ENCODE assay signal across 20 mouse cellular contexts in the genomic region with DNA sequence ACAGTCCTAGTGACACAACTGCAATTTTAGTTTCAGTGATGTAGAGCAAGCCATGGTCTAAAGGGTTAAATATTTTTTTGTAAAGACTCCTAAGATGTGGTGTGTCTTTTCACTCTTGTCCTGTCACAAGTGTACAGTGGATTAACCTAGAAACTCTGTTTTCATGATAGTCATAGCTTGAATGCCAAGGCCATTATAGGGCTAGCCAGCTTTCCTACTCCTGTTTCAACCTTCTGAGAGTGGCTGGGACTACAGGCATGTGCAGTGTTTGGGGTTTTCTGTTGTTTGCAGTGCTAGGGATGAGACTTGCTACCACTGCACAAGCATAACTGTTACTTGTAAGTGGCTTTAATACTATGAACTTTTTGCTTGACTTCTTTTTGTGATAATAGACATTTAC. TPM values are rescaled to one million over a fixed set of nuclear protein-coding genes. Genes with fewer than 3 reads are reported as not detected.
DNase-seq lines count a peak whose midpoint lies in the region; ATAC-seq lines count a peak whose summit lies in the region.
"Had no signal": no experiment of that assay in that cellular context is flagged by ENCODE, and none has a peak within 500 bp of the region (broad histone marks: within the 10 kb centered on the region; RNA-seq: fewer than 3 reads in every experiment).

No protein-coding gene starts in this region.

- H3K36me3 ChIP-seq in hindbrain, embryonic 12.5 days: peaks cover 16% of the 10 kb centered on the region; the same call in 1 of the 2 replicates

- no peak overlapping the region for H3K9ac ChIP-seq in hindbrain, embryonic 12.5 days
- H3K9ac ChIP-seq: embryonic facial prominence, embryonic 12.5 days; forebrain, embryonic 13.5 days; forebrain, embryonic 15.5 days; forebrain, postnatal 0 days had no signal

- DNase-seq in adrenal gland, adult 2 months: peak; percentile 58
- no peak for DNase-seq in adrenal gland, adult 18-20 months (ENCODE audit: low spot score in 2 of 2)
- DNase-seq in heart, adult 11 months: peak; percentile 4
- no peak for DNase-seq in heart, adult 8-10 months (ENCODE audit: low spot score)
- peak; percentile 46 for DNase-seq in adrenal gland, postnatal 14 days
- no peak for DNase-seq in urinary bladder, adult 18-20 months (ENCODE audit: low spot score in 2 of 2)
- DNase-seq: cerebellum, adult 11-12 months; cerebellum, adult 2 months; cerebellum, adult 9-10 months; cerebellum, postnatal 10 days; cerebellum, postnatal 25 days; forebrain, postnatal 0 days had no signal

- no peaks in the 10 kb centered on the region for H3K9me3 ChIP-seq in hindbrain, embryonic 12.5 days (replicated peaks)
- H3K9me3 ChIP-seq: embryonic facial prominence, embryonic 10.5 days; embryonic facial prominence, embryonic 12.5 days; forebrain, embryonic 13.5 days; forebrain, embryonic 15.5 days had no signal

- no peak overlapping the region for H3K4me2 ChIP-seq in hindbrain, embryonic 12.5 days (replicated peaks)
- H3K4me2 ChIP-seq: embryonic facial prominence, embryonic 12.5 days; forebrain, embryonic 13.5 days; forebrain, embryonic 15.5 days had no signal

- ATAC-seq in hindbrain, embryonic 12.5 days (ENCODE audit: low FRiP score): no peak
- ATAC-seq: forebrain, embryonic 13.5 days; forebrain, embryonic 15.5 days; forebrain, postnatal 0 days had no signal

- H3K4me3 ChIP-seq in hindbrain, embryonic 12.5 days: no peak overlapping the region
- H3K4me3 ChIP-seq: embryonic facial prominence, embryonic 10.5 days; embryonic facial prominence, embryonic 12.5 days; forebrain, embryonic 13.5 days; forebrain, embryonic 15.5 days had no signal

- H3K27me3 ChIP-seq in hindbrain, embryonic 12.5 days: no peaks in the 10 kb centered on the region
- H3K27me3 ChIP-seq: embryonic facial prominence, embryonic 12.5 days; forebrain, embryonic 13.5 days; forebrain, embryonic 15.5 days had no signal

- H3K4me1 ChIP-seq in hindbrain, embryonic 12.5 days: no peaks in the 10 kb centered on the region
- H3K4me1 ChIP-seq: embryonic facial prominence, embryonic 10.5 days; embryonic facial prominence, embryonic 12.5 days; forebrain, embryonic 13.5 days; forebrain, embryonic 15.5 days had no signal

- no peak overlapping the region for H3K27ac ChIP-seq in hindbrain, embryonic 12.5 days
- H3K27ac ChIP-seq: embryonic facial prominence, embryonic 10.5 days; embryonic facial prominence, embryonic 12.5 days; forebrain, embryonic 13.5 days; forebrain, embryonic 15.5 days had no signal

RNA-seq across cellular contexts. Expression of gene Rbx1, which starts 26.9 kb away (rescaled TPM):
- total RNA-seq in adrenal gland, adult 2 months (2021): 100 to 1,000 TPM; 128 to 150 TPM
- 13.8 and 16.8 TPM in 2 replicates for polyA plus RNA-seq in adrenal gland, adult 2 months (2012; rRNA removed)
- 100 to 1,000 TPM; 133 to 140 TPM for total RNA-seq in adrenal gland, adult 18-20 months (2021)
- total RNA-seq in heart, adult 8-10 months (2022): 100 to 1,000 TPM; 105 to 114 (median 113) TPM
- total RNA-seq in adrenal gland, postnatal 14 days (2021): 118 and 119 TPM in 2 replicates
- polyA plus RNA-seq in hindbrain, embryonic 12.5 days (2016; fragmentation: Nextera tagmentation; extraction: Ambion mirVana): 465 and 485 TPM in 2 replicates

RNA-seq across cellular contexts. Expression of gene Dnajb7, which starts 31.1 kb away (rescaled TPM):
- not detected for total RNA-seq in adrenal gland, adult 2 months (2021)
- not detected in 2 replicates for polyA plus RNA-seq in adrenal gland, adult 2 months (2012; rRNA removed)
- total RNA-seq in adrenal gland, adult 18-20 months (2021): not detected
- not detected for total RNA-seq in heart, adult 8-10 months (2022)
- total RNA-seq in adrenal gland, postnatal 14 days (2021): not detected in 2 replicates
- polyA plus RNA-seq in hindbrain, embryonic 12.5 days (2016; fragmentation: Nextera tagmentation; extraction: Ambion mirVana): 1.6 and 1.8 TPM in 2 replicates
- total RNA-seq: ES-E14; forebrain, postnatal 0 days; MEL had no signal
- polyA plus RNA-seq: cortical plate, adult 2 months had no signal

RNA-seq across cellular contexts. Expression of gene Xpnpep3, which starts 39.3 kb away (rescaled TPM):
- total RNA-seq in adrenal gland, adult 2 months (2021): 10 to 100 TPM; 27.7 to 34.8 TPM
- 7.7 and 12.0 TPM in 2 replicates for polyA plus RNA-seq in adrenal gland, adult 2 months (2012; rRNA removed)
- 10 to 100 TPM; 28.0 to 30.1 TPM for total RNA-seq in adrenal gland, adult 18-20 months (2021)
- 10 to 100 TPM; 10.6 to 13.1 (median 12.0) TPM for total RNA-seq in heart, adult 8-10 months (2022)
- total RNA-seq in adrenal gland, postnatal 14 days (2021): 21.6 and 29.2 TPM in 2 replicates
- polyA plus RNA-seq in hindbrain, embryonic 12.5 days (2016; fragmentation: Nextera tagmentation; extraction: Ambion mirVana): 11.4 and 11.6 TPM in 2 replicates

RNA-seq across cellular contexts. Expression of gene St13, which starts 39.4 kb away (rescaled TPM):
- 100 to 1,000 TPM; 246 to 354 TPM for total RNA-seq in adrenal gland, adult 2 months (2021)
- polyA plus RNA-seq in adrenal gland, adult 2 months (2012; rRNA removed): 31.1 and 40.3 TPM in 2 replicates
- total RNA-seq in adrenal gland, adult 18-20 months (2021): 100 to 1,000 TPM; 319 to 323 TPM
- total RNA-seq in heart, adult 8-10 months (2022): 100 to 1,000 TPM; 102 to 114 (median 104) TPM
- total RNA-seq in adrenal gland, postnatal 14 days (2021): 256 and 303 TPM in 2 replicates
- 194 TPM in 2 replicates for polyA plus RNA-seq in hindbrain, embryonic 12.5 days (2016; fragmentation: Nextera tagmentation; extraction: Ambion mirVana)

Comparison
In these comparisons a context has a peak if more than half of its experiments do, and no peak if none do; other contexts are left out.
1. DNase-seq: peak in adrenal gland, adult 2 months (single experiment), heart, adult 11 months (single experiment) and adrenal gland, postnatal 14 days (single experiment); none in adrenal gland, adult 18-20 months (0 of 2), heart, adult 8-10 months (single experiment) and urinary bladder, adult 18-20 months (0 of 2).